Mouse (Mus musculus): ENCODE results near the gene Sec22b. TPM values are rescaled to one million over a fixed set of nuclear protein-coding genes. Genes with fewer than 3 reads are reported as not detected.
A peak's percentile ranks its signal among the peaks of the same experiment; 100 is the strongest.

The Sec22b gene
- polyA plus RNA-seq, 1 experiment from 2014 or later = 139 TPM

GRCm38 (mm10) chr3:97956322-97956721 is 55.3 kb downstream of the Sec22b start:
- no peaks in the 10 kb centered on the region for H3K27me3 ChIP-seq (ENCODE audit: low read depth, poor library complexity, severe bottlenecking)
- H3K4me3 ChIP-seq = no peak overlapping the region
- H3K36me3 ChIP-seq = no peaks in the 10 kb centered on the region
- 58% methylated on average over 6 of the region's 6 CpGs for WGBS
- no peaks in the 10 kb centered on the region; the same call in 1 of the 2 replicates for H3K9me3 ChIP-seq (replicated peaks)
- H3K4me1 ChIP-seq = peaks cover 24% of the 10 kb centered on the region
- no peak overlapping the region for H3K27ac ChIP-seq
- DNase-seq (ENCODE audit: low spot score) = no peak

- Histone ChIP-seq H3K27ac (no peak overlapping the region), H3K4me1 (peaks cover 30% of the 10 kb centered on the region), H3K27me3 (ENCODE audit: low read depth, poor library complexity, severe bottlenecking) (no peaks in the 10 kb centered on the region), H3K4me3 (no peak overlapping the region), H3K9me3 (replicated peaks) (no peaks in the 10 kb centered on the region; the same call in 1 of the 2 replicates), H3K36me3 (no peaks in the 10 kb centered on the region)
- DNase-seq (ENCODE audit: low spot score) = no peak
- 71% methylated on average over 1 of the region's 1 CpGs for WGBS
Measured at GRCm38 (mm10) chr3:97956926-97957325, 55.9 kb downstream of the Sec22b start.

- Histone ChIP-seq H3K36me3 (no peaks in the 10 kb centered on the region), H3K27me3 (ENCODE audit: low read depth, poor library complexity, severe bottlenecking) (no peaks in the 10 kb centered on the region), H3K9me3 (replicated peaks) (no peaks in the 10 kb centered on the region), H3K4me3 (no peak overlapping the region), H3K27ac (peak overlapping the region; percentile 53), H3K4me1 (peaks cover 55% of the 10 kb centered on the region)
- WGBS = 76% methylated on average over 14 of the region's 14 CpGs
- no peak for DNase-seq (ENCODE audit: low spot score)
Measured at GRCm38 (mm10) chr3:97960783-97961594, 60.0 kb downstream of the Sec22b start.

- no peak for DNase-seq (ENCODE audit: low spot score)
- 67% methylated on average over 6 of the region's 6 CpGs for WGBS
- Histone ChIP-seq H3K27ac (0 out of 2 replicates have a peak overlapping the region, but pooled peaks have one; percentile 37), H3K36me3 (no peaks in the 10 kb centered on the region), H3K4me1 (peaks cover 55% of the 10 kb centered on the region), H3K9me3 (replicated peaks) (no peaks in the 10 kb centered on the region), H3K27me3 (ENCODE audit: low read depth, poor library complexity, severe bottlenecking) (no peaks in the 10 kb centered on the region), H3K4me3 (no peak overlapping the region)
Measured at GRCm38 (mm10) chr3:97961962-97962361, 61.0 kb downstream of the Sec22b start.

- H3K36me3 ChIP-seq = no peaks in the 10 kb centered on the region
- peak; percentile 76 for DNase-seq (ENCODE audit: low spot score)
- no peaks in the 10 kb centered on the region for H3K27me3 ChIP-seq (ENCODE audit: low read depth, poor library complexity, severe bottlenecking)
- peak overlapping the region; percentile 71 for H3K27ac ChIP-seq
- 17% methylated on average over 14 of the region's 14 CpGs for WGBS
- H3K4me3 ChIP-seq = 0 out of 2 replicates have a peak overlapping the region, but pooled peaks have one; percentile 0
- H3K9me3 ChIP-seq (replicated peaks) = no peaks in the 10 kb centered on the region
- H3K4me1 ChIP-seq = peaks cover 44% of the 10 kb centered on the region
Measured at GRCm38 (mm10) chr3:97964878-97965353, 63.9 kb downstream of the Sec22b start.

- no peak for DNase-seq (ENCODE audit: low spot score)
- no peaks in the 10 kb centered on the region for H3K36me3 ChIP-seq
Measured at GRCm38 (mm10) chr3:97967627-97968026, 66.6 kb downstream of the Sec22b start.

GRCm38 (mm10) chr3:97968191-97968590 is 67.2 kb downstream of the Sec22b start:
- Histone ChIP-seq H3K27ac (no peak overlapping the region), H3K27me3 (ENCODE audit: low read depth, poor library complexity, severe bottlenecking) (peaks cover 9% of the 10 kb centered on the region; the same call in 1 of the 2 replicates), H3K36me3 (no peaks in the 10 kb centered on the region), H3K9me3 (replicated peaks) (no peaks in the 10 kb centered on the region), H3K4me3 (no peak overlapping the region), H3K4me1 (peaks cover 39% of the 10 kb centered on the region)
- DNase-seq (ENCODE audit: low spot score) = no peak
- WGBS = 86% methylated on average over 2 of the region's 2 CpGs

More at GRCm38 (mm10) chr3:97967627-97968026, 66.6 kb downstream of the Sec22b start:
- Histone ChIP-seq H3K4me1 (peaks cover 37% of the 10 kb centered on the region), H3K27ac (no peak overlapping the region), H3K4me3 (no peak overlapping the region), H3K27me3 (ENCODE audit: low read depth, poor library complexity, severe bottlenecking) (peaks cover 9% of the 10 kb centered on the region; the same call in 1 of the 2 replicates), H3K9me3 (replicated peaks) (no peaks in the 10 kb centered on the region)
- 62% methylated on average over 2 of the region's 2 CpGs for WGBS

- peaks cover 36% of the 10 kb centered on the region for H3K4me1 ChIP-seq
- no peak overlapping the region for H3K4me3 ChIP-seq
- H3K36me3 ChIP-seq = no peaks in the 10 kb centered on the region
- no peak overlapping the region for H3K27ac ChIP-seq
- DNase-seq (ENCODE audit: low spot score) = no peak
- peaks cover 9% of the 10 kb centered on the region; the same call in 1 of the 2 replicates for H3K27me3 ChIP-seq (ENCODE audit: low read depth, poor library complexity, severe bottlenecking)
- WGBS = 70% methylated on average over 1 of the region's 1 CpGs
- no peaks in the 10 kb centered on the region for H3K9me3 ChIP-seq (replicated peaks)
Measured at GRCm38 (mm10) chr3:97969019-97969418, 68.0 kb downstream of the Sec22b start.

GRCm38 (mm10) chr3:97971117-97971516 is 70.1 kb downstream of the Sec22b start:
- WGBS = 14% methylated on average over 7 of the region's 7 CpGs
- no peak overlapping the region for H3K4me3 ChIP-seq
- H3K4me1 ChIP-seq = peaks cover 25% of the 10 kb centered on the region
- no peaks in the 10 kb centered on the region for H3K9me3 ChIP-seq (replicated peaks)
- no peak for DNase-seq (ENCODE audit: low spot score)
- peak overlapping the region; percentile 39 for H3K27ac ChIP-seq
- H3K27me3 ChIP-seq (ENCODE audit: low read depth, poor library complexity, severe bottlenecking) = peaks cover 9% of the 10 kb centered on the region; the same call in 1 of the 2 replicates
- no peaks in the 10 kb centered on the region for H3K36me3 ChIP-seq

GRCm38 (mm10) chr3:97972200-97972599 is 71.2 kb downstream of the Sec22b start:
- Histone ChIP-seq H3K27ac (peak overlapping the region; percentile 39; the same call in 1 of the 2 replicates), H3K36me3 (no peaks in the 10 kb centered on the region), H3K4me1 (peaks cover 32% of the 10 kb centered on the region), H3K4me3 (no peak overlapping the region), H3K9me3 (replicated peaks) (no peaks in the 10 kb centered on the region), H3K27me3 (ENCODE audit: low read depth, poor library complexity, severe bottlenecking) (peaks cover 9% of the 10 kb centered on the region; the same call in 1 of the 2 replicates)
- no peak for DNase-seq (ENCODE audit: low spot score)
- 43% methylated on average over 5 of the region's 5 CpGs for whole genome bisulfite sequencing

GRCm38 (mm10) chr3:97972707-97973106 is 71.7 kb downstream of the Sec22b start:
- DNase-seq (ENCODE audit: low spot score) = no peak
- 79% methylated on average over 4 of the region's 4 CpGs for WGBS
- Histone ChIP-seq H3K27me3 (ENCODE audit: low read depth, poor library complexity, severe bottlenecking) (peaks cover 9% of the 10 kb centered on the region; the same call in 1 of the 2 replicates), H3K4me1 (peaks cover 35% of the 10 kb centered on the region), H3K27ac (no peak overlapping the region), H3K9me3 (replicated peaks) (no peaks in the 10 kb centered on the region), H3K36me3 (no peaks in the 10 kb centered on the region), H3K4me3 (no peak overlapping the region)

All from limb, embryonic 10.5 days (tissue).